Mouse (Mus musculus) stomach, postnatal 0 days (tissue): ENCODE results near the gene Zbtb42. TPM values are rescaled to one million over a fixed set of nuclear protein-coding genes. Genes with fewer than 3 reads are reported as not detected.

Experiments
- ATAC-seq: fragments of 200-750 bp; cut with Nextera tagmentation; 2 replicates; pipeline ENCODE4 v1.8.0; 2017; ENCODE audit not compliant: low FRiP score, low TSS enrichment
- DNase-seq: peaks from one replicate; pipeline ENCODE4 v3.0.0-alpha.2; 2016; ENCODE audit warnings: low spot score
- H3K27ac ChIP-seq: fragments of 300-500 bp; sonication (generic); replicated peaks from 2 replicates; pipeline ENCODE4 v1.5.1; 2014; ENCODE audit warnings: mild to moderate bottlenecking, control low read depth
- H3K27me3 ChIP-seq: fragments of 300-500 bp; sonication (generic); 2 replicates; pipeline ENCODE4 v1.6.1; 2014; ENCODE audit warnings: low read length; ENCODE audit not compliant: control insufficient read depth, insufficient read depth
- H3K36me3 ChIP-seq: fragments of 300-500 bp; sonication (generic); 2 replicates; pipeline ENCODE4 v1.6.1; 2014; ENCODE audit warnings: low read length, mixed read lengths; ENCODE audit not compliant: control insufficient read depth, insufficient read depth
- H3K4me1 ChIP-seq: fragments of 300-500 bp; sonication (generic); replicated peaks from 2 replicates; pipeline ENCODE4 v1.6.1; 2014; ENCODE audit warnings: antibody characterized with exemption; ENCODE audit not compliant: control insufficient read depth, insufficient read depth
- H3K4me2 ChIP-seq: fragments of 300-500 bp; sonication (generic); replicated peaks from 2 replicates; pipeline ENCODE4 v1.6.1; 2014; ENCODE audit warnings: low read depth, mild to moderate bottlenecking, control low read depth, moderate library complexity
- H3K4me3 ChIP-seq: fragments of 300-500 bp; sonication (generic); 2 replicates; pipeline ENCODE4 v1.5.1; 2014; ENCODE audit warnings: low read depth, low read length, control low read depth
- H3K9ac ChIP-seq: fragments of 300-500 bp; sonication (generic); 2 replicates; pipeline ENCODE4 v1.6.1; 2014; ENCODE audit warnings: mild to moderate bottlenecking, low read length, control low read depth, mixed read lengths
- H3K9me3 ChIP-seq: fragments of 300-500 bp; sonication (generic); 2 replicates; pipeline ENCODE4 v1.6.1; 2016; ENCODE audit warnings: low read length; ENCODE audit not compliant: control insufficient read depth
- CTCF ChIP-seq: IDR thresholded peaks from 2 replicates; pipeline ENCODE4 v1.5.1; 2016; ENCODE audit warnings: antibody characterized with exemption, low read depth, mild to moderate bottlenecking, moderate library complexity
- EP300 ChIP-seq: optimal IDR thresholded peaks from 2 replicates; pipeline ENCODE3; 2016; ENCODE audit warnings: antibody characterized with exemption
- WGBS: fragments of 180-500 bp; shearing (Covaris S2); extraction: QIAGEN DNeasy Blood & Tissue Kit; methylation state at CpG from one replicate; pipeline ENCODE4 v1.1.7; 2014; 5-methylcytosine and 5-hydroxymethylcytosine counted together
- polyA plus RNA-seq: library from polyadenylated mRNA; unstranded; fragments of >200 nt; fragmentation: Nextera tagmentation; extraction: Ambion mirVana; gene quantifications from 2 replicates; pipeline ENCODE4 v1.2.1, GENCODE M21; 2015

Zbtb42 gene
- polyA plus RNA-seq, 1 experiment from 2014 or later = 12.1 TPM

DNA sequence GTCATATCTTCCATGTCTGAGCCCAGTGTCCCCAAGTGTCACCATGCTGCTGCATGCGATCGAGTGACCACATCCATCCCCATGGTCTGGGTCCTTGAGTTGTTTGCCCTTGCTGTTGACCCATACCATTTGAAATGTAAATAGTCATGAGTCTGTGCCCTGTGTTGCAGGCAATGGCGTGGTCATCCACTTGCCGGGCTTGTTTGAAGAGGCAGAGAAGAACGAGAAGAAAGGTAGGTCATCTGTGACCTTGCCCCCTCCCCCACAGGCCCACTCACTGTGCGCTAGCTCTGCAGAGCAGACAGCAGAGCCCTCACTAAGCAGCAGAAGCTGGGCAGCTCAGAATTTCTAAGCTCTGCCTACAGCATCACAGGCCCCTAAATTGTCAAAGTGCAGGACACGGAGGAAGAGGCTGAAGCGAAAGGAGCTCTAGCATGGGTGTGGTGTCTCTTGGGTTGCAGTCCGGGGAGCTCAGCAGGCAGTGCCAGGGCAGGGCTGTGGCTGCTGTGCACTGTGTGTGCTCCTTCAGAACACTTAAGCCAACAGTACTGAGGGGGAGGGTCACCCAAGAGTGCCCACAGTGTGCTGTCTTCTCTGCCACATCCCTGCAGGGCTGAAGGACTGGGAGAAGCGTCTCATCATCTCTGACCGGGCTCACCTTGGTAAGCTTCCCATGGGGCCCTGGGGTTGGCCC, 46.4 kb upstream of the Zbtb42 start:
- no peaks in the 10 kb centered on the region for H3K9me3 ChIP-seq
- no peak for DNase-seq
- H3K4me2 ChIP-seq = no peak overlapping the region
- no peak overlapping the region for H3K4me3 ChIP-seq
- ATAC-seq = no peak
- 49% methylated on average over 11 of the region's 11 CpGs for WGBS
- TF ChIP-seq EP300 = no peak
- no peak for TF ChIP-seq CTCF
- H3K4me1 ChIP-seq = peaks cover 6% of the 10 kb centered on the region
- no peak overlapping the region for H3K27ac ChIP-seq
- no peaks in the 10 kb centered on the region for H3K36me3 ChIP-seq
- no peak overlapping the region for H3K9ac ChIP-seq
- no peaks in the 10 kb centered on the region for H3K27me3 ChIP-seq

DNA sequence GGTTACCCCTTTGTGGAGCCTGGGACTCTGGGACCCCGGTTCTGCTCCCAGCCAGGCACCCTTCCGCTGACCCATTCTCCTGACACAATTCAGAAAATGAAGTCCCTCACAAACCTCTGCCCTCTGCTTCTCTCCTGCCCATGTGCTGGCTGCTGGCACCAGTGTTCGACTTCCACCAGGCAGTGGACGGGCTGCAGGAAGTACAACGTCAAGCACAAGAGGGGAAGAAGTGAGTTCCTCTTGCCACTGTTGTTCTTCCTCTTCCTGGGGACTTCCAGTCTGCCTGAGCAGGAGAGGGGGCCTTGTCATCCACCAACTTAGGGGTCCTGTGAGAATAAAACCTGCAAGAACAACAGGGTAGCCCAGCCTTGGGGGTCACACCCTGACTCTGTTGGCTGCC, 45.7 kb upstream of the Zbtb42 start:
- no peak for DNase-seq
- H3K4me3 ChIP-seq = no peak overlapping the region
- no peak overlapping the region for H3K27ac ChIP-seq
- H3K27me3 ChIP-seq = no peaks in the 10 kb centered on the region
- H3K4me1 ChIP-seq = peaks cover 6% of the 10 kb centered on the region
- ATAC-seq = no peak
- H3K9me3 ChIP-seq = no peaks in the 10 kb centered on the region
- H3K36me3 ChIP-seq = no peaks in the 10 kb centered on the region
- TF ChIP-seq EP300 = no peak
- no peak for TF ChIP-seq CTCF
- no peak overlapping the region for H3K9ac ChIP-seq
- WGBS = 78% methylated on average over 5 of the region's 5 CpGs
- H3K4me2 ChIP-seq = no peak overlapping the region

DNA sequence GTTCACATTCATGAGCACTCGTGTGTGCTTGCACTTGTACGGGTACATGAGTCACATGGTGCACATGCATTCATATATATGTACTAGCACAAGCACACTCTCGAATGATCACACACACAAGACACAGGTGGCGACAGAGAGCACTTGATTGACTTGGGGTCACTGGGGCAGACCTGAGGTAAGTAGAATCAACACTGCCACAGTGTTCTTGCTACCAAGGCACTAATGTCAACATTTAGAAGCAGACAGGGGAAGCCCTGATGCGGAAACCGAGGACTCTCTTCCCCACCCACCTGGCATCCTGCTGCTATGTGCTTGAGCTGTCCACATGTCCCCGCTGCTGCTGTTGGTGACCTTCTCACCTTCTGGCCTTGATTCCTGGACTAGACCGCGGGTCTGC, 44.9 kb upstream of the Zbtb42 start:
- no peak overlapping the region for H3K27ac ChIP-seq
- no peak overlapping the region for H3K4me2 ChIP-seq
- no peaks in the 10 kb centered on the region for H3K9me3 ChIP-seq
- no peaks in the 10 kb centered on the region for H3K27me3 ChIP-seq
- TF ChIP-seq CTCF (peak; percentile 56), EP300 (no peak)
- H3K9ac ChIP-seq = no peak overlapping the region
- DNase-seq = peak; percentile 75
- H3K4me3 ChIP-seq = no peak overlapping the region
- H3K4me1 ChIP-seq = peaks cover 6% of the 10 kb centered on the region
- H3K36me3 ChIP-seq = no peaks in the 10 kb centered on the region
- ATAC-seq = peak; percentile 62
- WGBS = 58% methylated on average over 9 of the region's 9 CpGs

DNA sequence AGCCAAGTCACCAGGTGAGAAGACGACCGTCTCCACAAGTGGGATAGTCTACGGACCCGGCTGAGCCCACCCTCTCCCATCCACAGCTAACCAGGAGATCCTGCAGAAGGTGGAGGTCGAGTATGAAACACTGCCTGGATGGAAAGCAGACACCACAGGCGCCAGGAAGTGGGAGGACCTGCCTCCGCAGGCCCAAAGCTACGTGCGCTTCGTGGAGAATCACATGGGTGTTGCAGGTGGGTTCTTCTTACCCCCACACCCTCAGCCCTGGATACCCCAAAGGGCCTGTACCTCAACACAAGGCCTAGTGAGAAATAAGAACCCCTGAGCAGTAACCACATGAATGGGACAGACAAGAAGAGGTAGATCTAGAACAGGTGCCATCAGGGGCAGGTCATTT, 39.1 kb upstream of the Zbtb42 start:
- H3K4me2 ChIP-seq = no peak overlapping the region
- no peak overlapping the region for H3K4me3 ChIP-seq
- 84% methylated on average over 10 of the region's 10 CpGs for WGBS
- H3K4me1 ChIP-seq = no peaks in the 10 kb centered on the region
- no peak overlapping the region for H3K9ac ChIP-seq
- no peaks in the 10 kb centered on the region for H3K36me3 ChIP-seq
- no peak overlapping the region for H3K27ac ChIP-seq
- ATAC-seq (no peak), DNase-seq (no peak)
- no peaks in the 10 kb centered on the region for H3K9me3 ChIP-seq
- H3K27me3 ChIP-seq = no peaks in the 10 kb centered on the region
- TF ChIP-seq CTCF (no peak), EP300 (no peak)

DNA sequence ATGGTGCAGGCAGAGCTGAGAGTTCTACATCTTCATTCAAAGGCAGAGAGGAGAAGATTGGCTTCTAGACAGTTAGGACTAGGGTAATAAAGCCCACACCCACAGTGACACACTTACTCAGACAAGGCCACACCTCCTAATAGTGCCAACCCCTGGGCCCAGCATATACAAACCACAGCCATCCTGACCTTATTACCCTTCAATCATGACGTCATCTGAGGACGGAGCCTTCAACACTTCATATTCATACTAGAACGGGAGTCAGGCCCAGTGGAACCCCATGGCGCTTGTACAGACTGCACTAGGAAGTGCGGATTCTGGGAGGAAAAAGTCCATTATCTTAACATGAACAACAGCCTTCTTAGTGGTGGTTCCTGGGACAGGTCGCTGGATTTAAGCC, 35.5 kb upstream of the Zbtb42 start:
- TF ChIP-seq CTCF (no peak), EP300 (no peak)
- no peak overlapping the region for H3K4me2 ChIP-seq
- H3K4me1 ChIP-seq = no peaks in the 10 kb centered on the region; the same call in 1 of the 2 replicates
- no peaks in the 10 kb centered on the region for H3K9me3 ChIP-seq
- 92% methylated on average over 6 of the region's 6 CpGs for WGBS
- no peak for ATAC-seq
- no peak for DNase-seq
- H3K9ac ChIP-seq = no peak overlapping the region
- H3K4me3 ChIP-seq = no peak overlapping the region
- H3K27ac ChIP-seq = no peak overlapping the region
- no peaks in the 10 kb centered on the region for H3K27me3 ChIP-seq
- H3K36me3 ChIP-seq = peaks cover 2% of the 10 kb centered on the region; the same call in 1 of the 2 replicates

DNA sequence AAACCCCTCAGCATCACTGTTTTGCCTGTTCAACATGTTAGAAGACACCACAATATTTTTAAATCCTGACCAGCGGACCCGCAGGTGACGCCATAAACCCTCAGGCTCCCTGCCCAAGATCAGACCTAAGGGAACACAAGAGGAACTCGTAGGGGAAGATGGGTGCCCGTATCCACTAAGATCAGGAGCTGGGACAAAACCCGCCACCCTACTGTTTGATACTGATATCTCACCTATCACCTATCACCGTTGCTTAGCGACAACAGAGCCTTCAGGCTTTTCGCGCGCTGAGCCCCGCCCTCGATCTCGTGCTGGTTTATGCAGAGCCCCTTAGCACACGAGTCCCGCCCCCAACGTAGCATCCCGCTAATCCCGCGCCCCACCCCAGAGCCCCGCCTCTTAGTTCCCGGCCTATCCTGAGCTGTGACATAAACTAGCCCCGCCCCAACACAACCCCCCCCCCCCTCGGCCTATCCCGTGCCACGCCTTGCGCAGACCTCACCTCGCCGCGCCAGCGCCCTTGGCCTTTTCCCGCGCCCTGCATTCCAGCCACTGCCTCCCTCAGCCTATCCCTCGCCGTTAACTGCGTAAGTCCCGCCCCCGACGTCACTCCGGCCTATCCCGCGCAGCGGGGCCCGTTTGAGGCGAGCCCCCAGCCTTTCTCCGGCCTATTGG, 34.3 kb upstream of the Zbtb42 start, which contains the start of gene Siva1:
Gene Siva1, plus strand, starts transcription at position 500 of the 675 bp plus-strand sequence.
- 1% methylated on average over 43 of the region's 46 CpGs for WGBS
- ATAC-seq = peak; percentile 98

More for the DNA sequence above, 34.3 kb upstream of the Zbtb42 start, which contains the start of gene Siva1:
- Histone ChIP-seq H3K9me3 (no peaks in the 10 kb centered on the region), H3K4me3 (peak within 1 kb of the TSS; percentile 66), H3K9ac (peak within 1 kb of the TSS; percentile 75), H3K27ac (peak within 1 kb of the TSS; percentile 86), H3K4me1 (no peaks in the 10 kb centered on the region; the same call in 1 of the 2 replicates), H3K36me3 (peaks cover 8% of the 10 kb centered on the region), H3K27me3 (no peaks in the 10 kb centered on the region), H3K4me2 (peak within 1 kb of the TSS; percentile 95)
- TF ChIP-seq EP300 (no peak), CTCF (no peak)
- peak; percentile 98 for DNase-seq
